In genomic region chr8:46005596-46005995, GRCm38 (mm10) we compare ENCODE assay signal across 10 mouse cellular contexts. TPM values are rescaled to one million over a fixed set of nuclear protein-coding genes. Genes with fewer than 3 reads are reported as not detected.
DNase-seq lines count a peak whose midpoint lies in the region; ATAC-seq lines count a peak whose summit lies in the region.
"Had no signal": no experiment of that assay in that cellular context is flagged by ENCODE, and none has a peak within 500 bp of the region (broad histone marks: within the 10 kb centered on the region; RNA-seq: fewer than 3 reads in every experiment).

Gene Ankrd37 (minus strand): TSS chr8:46005707.

- ATAC-seq in embryonic facial prominence, embryonic 11.5 days (replicated peaks; ENCODE audit: insufficient number of reproducible peaks, low FRiP score, low TSS enrichment, low read depth) = no peak
- no peak for ATAC-seq in inflammation-experienced regulatory T-cells, adult 6 months
- no peak for ATAC-seq in neural tube, embryonic 15.5 days (ENCODE audit: low FRiP score)

- intact Hi-C loops in left cerebral cortex, postnatal 10 days (cut with DNase I) = loop anchor here (10.0 kb wide), 1 partner anchor 149 kb away; the partner anchor contains the start of genes Cfap97 and Snx25
- intact Hi-C loops in left cerebral cortex, postnatal 25 days (cut with DNase I) = no loop called here

- no peaks in the 10 kb centered on the region for H3K4me1 ChIP-seq in embryonic facial prominence, embryonic 11.5 days (ENCODE audit: control insufficient read depth, insufficient read depth, low read length)
- H3K4me1 ChIP-seq in neural tube, embryonic 15.5 days = peaks cover 3% of the 10 kb centered on the region

- no peak within 1 kb of the TSS for H3K9ac ChIP-seq in embryonic facial prominence, embryonic 11.5 days (replicated peaks; ENCODE audit: low read length)
- H3K9ac ChIP-seq in neural tube, embryonic 15.5 days (replicated peaks) = no peak within 1 kb of the TSS

- H3K27me3 ChIP-seq in embryonic facial prominence, embryonic 11.5 days (ENCODE audit: control insufficient read depth, insufficient read depth, low read length) = no peaks in the 10 kb centered on the region
- no peaks in the 10 kb centered on the region for H3K27me3 ChIP-seq in neural tube, embryonic 15.5 days (replicated peaks)

- 73% methylated on average over 4 of the region's 4 CpGs for WGBS in embryonic facial prominence, embryonic 11.5 days
- WGBS in neural tube, embryonic 15.5 days = 75% methylated on average over 4 of the region's 4 CpGs

- H3K9me3 ChIP-seq in embryonic facial prominence, embryonic 11.5 days (replicated peaks; ENCODE audit: control insufficient read depth, low read length) = no peaks in the 10 kb centered on the region
- H3K9me3 ChIP-seq in neural tube, embryonic 15.5 days (replicated peaks) = no peaks in the 10 kb centered on the region

- no peak within 1 kb of the TSS for H3K27ac ChIP-seq in embryonic facial prominence, embryonic 11.5 days (replicated peaks; ENCODE audit: low read depth, low read length)
- H3K27ac ChIP-seq in neural tube, embryonic 15.5 days (replicated peaks) = no peak within 1 kb of the TSS

- no peaks in the 10 kb centered on the region for H3K36me3 ChIP-seq in embryonic facial prominence, embryonic 11.5 days (replicated peaks; ENCODE audit: control insufficient read depth, insufficient read depth, low read depth, low read length)
- H3K36me3 ChIP-seq in neural tube, embryonic 15.5 days = no peaks in the 10 kb centered on the region

- H3K4me2 ChIP-seq in embryonic facial prominence, embryonic 11.5 days (ENCODE audit: low read depth, low read length) = no peak within 1 kb of the TSS
- H3K4me2 ChIP-seq in neural tube, embryonic 15.5 days = no peak within 1 kb of the TSS

- DNase-seq in left cerebral cortex, adult 8-10 months (ENCODE audit: low spot score in 2 of 2) = no peak
- DNase-seq in left cerebral cortex, postnatal 10 days (ENCODE audit: extremely low spot score in 1 of 2, low spot score in 2 of 2) = no peak
- no peak for DNase-seq in embryonic facial prominence, embryonic 11.5 days (ENCODE audit: low spot score)
- no peak for DNase-seq in left cerebral cortex, postnatal 25 days (ENCODE audit: low spot score in 2 of 2)
- no peak for DNase-seq in gastrocnemius, adult 8-10 months (ENCODE audit: low spot score in 2 of 2)
- no peak for DNase-seq in urinary bladder, postnatal 10 days (ENCODE audit: low spot score)
- DNase-seq: cerebellum, adult 9-11 months; kidney, postnatal 10 days had no signal

- H3K4me3 ChIP-seq in embryonic facial prominence, embryonic 11.5 days (ENCODE audit: low read depth, low read length) = no peak within 1 kb of the TSS
- H3K4me3 ChIP-seq in neural tube, embryonic 15.5 days (replicated peaks) = no peak within 1 kb of the TSS

RNA-seq across cellular contexts. Expression of gene Ankrd37, which starts in this region (rescaled TPM):
- 10 to 100 TPM in 3 of 4 experiments, 1 to 10 TPM in 1; 8.4 to 16.5 (median 12.2) TPM for total RNA-seq in left cerebral cortex, adult 8-10 months (2022)
- total RNA-seq in left cerebral cortex, postnatal 10 days (2021) = 1 to 10 TPM; 6.3 to 8.1 TPM
- 17.1 and 19.4 TPM in 2 replicates for polyA plus RNA-seq in embryonic facial prominence, embryonic 11.5 days (2014; fragmentation: Nextera tagmentation; extraction: Ambion mirVana)
- polyA plus RNA-seq in inflammation-experienced regulatory T-cells, adult 6 months (2017; shearing (Covaris generic)) = 10 to 100 TPM; 12.3 to 17.9 (median 17.4) TPM
- polyA plus RNA-seq in neural tube, embryonic 15.5 days (2015; fragmentation: Nextera tagmentation; extraction: Ambion mirVana) = 39.8 and 50.5 TPM in 2 replicates
- 10 to 100 TPM in 1 of 2 experiments, 1 to 10 TPM in 1; 9.2 to 14.3 TPM for total RNA-seq in left cerebral cortex, postnatal 25 days (2021)
- 1 to 10 TPM; 2.2 to 3.5 (median 2.7) TPM for total RNA-seq in gastrocnemius, adult 8-10 months (2022)
